Mouse (Mus musculus) cerebellum, adult 2 months (tissue): ENCODE results near the gene Nrp1. TPM values are rescaled to one million over a fixed set of nuclear protein-coding genes. Genes with fewer than 3 reads are reported as not detected.

Source experiments
- DNase-seq, 2 experiments: peaks; one replicate each; pipeline ENCODE4 v3.0.0; 2021
- H3K27ac ChIP-seq: fragments of 200-500 bp; 2 replicates; pipeline ENCODE4 v1.5.1; 2012; ENCODE audit warnings: low read length, control low read depth, inconsistent platforms; ENCODE audit not compliant: insufficient read depth
- H3K27me3 ChIP-seq: fragments of 200-500 bp; 2 replicates; pipeline ENCODE4 v1.6.1; 2012; ENCODE audit warnings: inconsistent platforms, mild to moderate bottlenecking, low read length, moderate library complexity; ENCODE audit not compliant: control insufficient read depth, insufficient read depth
- H3K4me1 ChIP-seq: fragments of 200-500 bp; 2 replicates; pipeline ENCODE4 v1.6.1; 2011; ENCODE audit warnings: low read length; ENCODE audit not compliant: control insufficient read depth, insufficient read depth
- H3K4me3 ChIP-seq: fragments of 200-500 bp; replicated peaks from 2 replicates; pipeline ENCODE3; 2011; ENCODE audit warnings: mild to moderate bottlenecking, low read depth, low read length, control low read depth; ENCODE audit not compliant: insufficient read depth
- CTCF ChIP-seq: fragments of 200-500 bp; IDR thresholded peaks from 2 replicates; pipeline ENCODE4 v1.5.1; 2011; ENCODE audit warnings: low read depth, mild to moderate bottlenecking, control low read depth, low read length, moderate library complexity, borderline replicate concordance; ENCODE audit not compliant: insufficient read depth
- POLR2A ChIP-seq: fragments of 200-500 bp; IDR thresholded peaks from 2 replicates; pipeline ENCODE4 v1.6.1; 2011; ENCODE audit warnings: low read length, control low read depth, borderline replicate concordance; ENCODE audit not compliant: insufficient read depth
- WGBS: fragments of 180-500 bp; shearing (Covaris S2); methylation state at CpG from one replicate; pipeline ENCODE4 v1.1.7; 2018; 5-methylcytosine and 5-hydroxymethylcytosine counted together
- polyA plus RNA-seq: library from polyadenylated mRNA; depleted of rRNA; stranded (reverse); fragments of >200 nt; gene quantifications from 2 replicates; pipeline ENCODE4 v1.2.3, GENCODE M21; 2012

Nrp1 gene
- polyA plus RNA-seq, 1 experiment: 7.8 TPM

GRCm38 (mm10) chr8:128547361-128547760 lies 189.0 kb downstream of the Nrp1 start:
- no peaks in the 10 kb centered on the region for H3K27me3 ChIP-seq
- no peak for DNase-seq
- no peak overlapping the region for H3K4me3 ChIP-seq
- TF ChIP-seq POLR2A: no peak
- no peak for TF ChIP-seq CTCF
- no peak overlapping the region for H3K27ac ChIP-seq
- H3K4me1 ChIP-seq: no peaks in the 10 kb centered on the region
- 96% methylated on average over 4 of the region's 4 CpGs for WGBS

GRCm38 (mm10) chr8:128549738-128550137 lies 191.3 kb downstream of the Nrp1 start:
- Histone ChIP-seq H3K27me3 (no peaks in the 10 kb centered on the region), H3K4me3 (no peak overlapping the region), H3K4me1 (no peaks in the 10 kb centered on the region), H3K27ac (no peak overlapping the region)
- TF ChIP-seq POLR2A (no peak), CTCF (no peak)
- WGBS: over 99% methylated on average over 5 of the region's 5 CpGs
- no peak for DNase-seq

GRCm38 (mm10) chr8:128551421-128552139 lies 193.2 kb downstream of the Nrp1 start:
- H3K4me1 ChIP-seq: no peaks in the 10 kb centered on the region
- 22% methylated on average over 15 of the region's 15 CpGs for WGBS
- DNase-seq: peak; percentile 46 to 63
- H3K27me3 ChIP-seq: no peaks in the 10 kb centered on the region
- TF ChIP-seq CTCF (peak; percentile 72), POLR2A (no peak)
- no peak overlapping the region for H3K4me3 ChIP-seq
- H3K27ac ChIP-seq: no peak overlapping the region
